Mouse (Mus musculus): Measurements from ENCODE around the gene Cldn7.

The Cldn7 gene

DNA sequence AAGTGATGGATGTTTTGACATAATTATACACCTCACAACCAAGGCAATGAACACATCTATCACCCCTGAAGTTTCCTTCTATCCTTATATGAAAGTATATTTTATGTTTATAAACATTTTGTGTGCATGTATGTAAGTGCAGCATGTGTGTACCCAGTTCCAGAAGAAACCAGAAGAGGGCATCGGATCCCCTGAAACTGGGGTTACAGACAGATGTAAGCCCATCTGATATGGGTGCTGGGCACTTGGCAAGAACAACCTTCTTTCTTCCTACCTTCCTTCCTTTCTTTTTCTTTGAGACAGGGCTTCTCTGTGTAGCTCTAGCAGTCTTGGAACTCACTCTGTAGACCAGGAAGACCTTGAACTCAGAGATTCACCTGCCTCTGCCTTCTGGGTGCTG is 8.4 kb upstream of the Cldn7 start:
- in situ Hi-C loops (cut with MboI, MseI) = no loop called here

DNA sequence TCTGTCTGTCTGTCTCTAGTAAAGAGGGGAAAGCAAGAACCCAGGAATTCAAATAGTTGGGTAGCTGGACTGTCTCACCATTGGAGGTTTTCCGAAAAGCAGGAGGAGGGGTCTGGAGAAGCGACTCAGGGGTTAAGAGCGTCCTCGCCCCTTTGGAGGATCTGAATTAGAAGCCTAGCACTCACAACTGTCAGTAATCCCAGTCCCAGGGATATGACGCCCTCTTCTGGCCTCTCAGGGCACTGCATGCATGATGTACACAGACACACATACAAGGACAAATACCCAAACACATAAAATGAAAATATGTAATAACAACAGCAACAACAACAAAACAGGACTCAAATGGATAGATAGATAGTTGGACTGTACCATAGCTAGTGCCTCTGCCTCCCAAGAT is 4.0 kb upstream of the Cldn7 start:
- in situ Hi-C loops (cut with MboI, MseI) = no loop called here

DNA sequence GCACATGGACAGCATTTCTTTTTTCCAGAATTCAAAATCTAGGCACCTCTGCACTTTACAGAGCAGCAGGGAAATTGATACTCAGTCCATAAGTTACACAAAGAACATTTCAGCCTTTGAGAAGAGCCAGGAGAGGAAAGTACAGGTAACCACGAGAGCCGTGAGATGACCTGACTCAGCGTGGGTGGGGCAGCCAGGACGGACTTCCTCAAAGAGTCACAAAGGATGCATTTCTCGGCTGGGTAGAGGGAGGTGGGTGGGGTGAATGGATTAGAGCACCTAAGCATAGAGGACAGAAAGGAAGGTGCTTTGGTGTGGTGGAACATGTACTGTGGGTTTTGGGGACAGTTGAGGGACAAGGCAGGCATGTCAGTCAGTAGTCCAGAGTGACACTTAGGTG is 2.7 kb upstream of the Cldn7 start:
- in situ Hi-C loops (cut with MboI, MseI) = no loop called here

DNA sequence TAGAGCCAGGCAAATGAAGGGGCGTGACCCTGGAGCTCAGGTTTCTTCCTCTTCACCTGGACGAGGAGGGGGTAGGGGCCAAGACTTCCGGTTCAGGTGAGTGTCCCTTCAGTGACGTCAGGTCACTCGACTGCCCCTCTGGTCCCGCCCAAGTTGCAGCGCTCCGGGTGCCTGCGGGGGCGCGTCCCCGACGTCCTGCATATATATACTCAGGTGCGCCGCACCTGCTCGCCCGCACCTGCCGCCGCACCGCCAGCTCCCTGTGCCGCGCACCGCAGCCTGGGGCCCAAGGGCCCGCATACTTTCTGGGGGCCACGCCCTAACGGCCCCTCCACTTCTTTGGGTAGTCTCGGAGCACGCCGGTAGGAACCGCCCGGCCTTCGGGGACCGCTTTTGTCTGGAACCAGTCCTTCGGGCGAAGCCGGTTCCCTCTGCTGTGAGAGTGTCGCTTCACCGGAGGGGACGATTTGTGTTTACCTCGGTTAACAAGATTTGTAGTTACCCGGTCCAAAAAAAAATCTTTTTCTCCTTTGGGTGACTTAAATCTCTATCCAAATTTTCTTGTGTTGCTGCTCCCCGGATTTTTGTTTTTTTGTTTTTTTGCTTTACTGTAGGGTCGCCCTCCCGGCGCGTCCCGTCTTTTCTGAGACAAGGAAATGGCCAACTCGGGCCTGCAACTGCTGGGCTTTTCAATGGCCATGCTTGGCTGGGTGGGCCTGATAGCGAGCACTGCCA is 859 bp downstream of the Cldn7 start:
- in situ Hi-C loops (cut with MboI, MseI) = no loop called here

DNA sequence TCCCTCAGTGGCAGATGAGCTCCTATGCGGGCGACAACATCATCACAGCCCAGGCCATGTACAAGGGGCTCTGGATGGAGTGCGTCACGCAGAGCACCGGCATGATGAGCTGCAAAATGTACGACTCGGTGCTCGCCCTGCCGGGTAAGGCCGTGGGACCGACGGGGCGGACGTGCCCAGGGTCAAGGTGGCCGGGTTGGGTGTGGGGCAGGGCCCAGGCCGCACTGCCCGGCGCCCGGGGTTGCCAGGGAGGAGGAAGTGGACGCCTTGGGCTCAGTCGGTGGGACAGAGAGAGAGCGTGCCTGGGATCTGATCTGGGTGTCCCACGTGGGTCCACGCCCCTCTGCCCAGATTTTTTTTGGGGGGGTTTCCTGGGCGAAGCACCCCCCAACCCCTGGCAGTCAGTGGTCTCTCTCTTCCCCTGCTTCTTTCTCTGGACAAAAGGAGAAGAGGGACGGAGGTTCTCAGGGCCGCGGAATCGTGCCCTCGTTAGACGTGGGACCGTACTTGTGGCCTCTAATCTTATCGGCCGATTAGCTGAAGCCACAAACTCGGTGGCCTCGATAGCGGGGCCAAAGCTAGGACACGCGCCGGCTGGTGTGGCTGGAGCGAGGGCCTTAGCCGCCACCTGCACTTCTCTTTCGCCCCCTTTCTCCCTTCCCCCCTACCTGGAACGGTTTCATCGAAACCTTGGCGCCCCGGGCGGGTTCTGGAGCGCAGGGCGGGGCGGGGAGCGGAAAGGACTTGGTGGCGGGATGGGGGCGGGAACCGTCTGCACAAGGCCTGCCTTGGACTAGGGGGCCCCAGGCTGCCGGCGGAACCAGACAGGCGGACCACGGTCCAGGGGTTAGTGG is 1.7 kb downstream of the Cldn7 start:
- in situ Hi-C loops (cut with MboI, MseI) = no loop called here

DNA sequence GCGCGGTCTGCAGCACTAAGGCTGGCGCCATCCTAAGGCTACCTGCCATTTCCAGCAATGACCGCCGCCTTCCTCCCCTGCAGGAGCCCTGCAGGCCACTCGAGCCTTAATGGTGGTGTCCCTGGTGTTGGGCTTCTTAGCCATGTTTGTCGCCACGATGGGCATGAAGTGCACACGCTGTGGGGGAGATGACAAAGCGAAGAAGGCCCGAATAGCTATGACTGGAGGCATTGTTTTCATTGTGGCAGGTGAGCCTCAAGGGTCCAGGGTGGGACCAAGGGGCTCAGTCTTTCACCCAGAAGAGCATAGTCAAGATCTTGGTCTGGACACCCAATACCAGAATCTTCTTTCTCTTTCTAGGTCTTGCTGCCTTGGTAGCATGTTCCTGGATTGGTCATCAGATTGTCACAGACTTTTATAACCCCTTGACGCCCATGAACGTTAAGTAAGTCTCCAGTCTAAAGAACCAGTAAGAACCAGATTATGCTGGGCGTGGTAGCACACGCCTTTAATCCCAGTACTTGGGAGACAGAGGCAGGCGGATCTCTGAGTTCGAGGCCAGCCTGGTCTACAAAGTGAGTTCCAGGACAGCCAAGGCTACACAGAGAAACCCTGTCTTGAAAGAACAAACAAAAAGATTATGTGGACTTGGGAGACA is 2.4 kb downstream of the Cldn7 start:
- in situ Hi-C loops (cut with MboI, MseI) = no loop called here

DNA sequence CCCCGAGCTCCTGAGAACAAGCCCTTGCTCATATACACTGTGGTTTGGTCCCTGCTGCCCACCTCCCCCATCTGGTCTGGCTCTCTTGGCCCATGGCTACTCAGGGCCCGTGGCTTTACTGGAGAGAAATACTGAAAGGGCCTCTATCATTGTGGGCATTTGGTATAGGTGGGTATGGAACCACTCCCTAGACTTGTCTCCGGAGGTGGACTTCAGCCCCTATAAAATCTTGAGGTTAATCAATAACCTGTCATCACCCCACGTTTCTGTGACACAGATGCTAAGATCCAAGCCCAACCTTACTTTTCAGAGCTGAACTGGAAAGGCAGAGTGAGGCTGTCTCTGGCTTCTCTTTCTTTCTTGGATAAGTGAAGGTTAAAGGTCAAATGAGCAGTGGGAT is 4.2 kb downstream of the Cldn7 start:
- in situ Hi-C loops (cut with MboI, MseI) = no loop called here

DNA sequence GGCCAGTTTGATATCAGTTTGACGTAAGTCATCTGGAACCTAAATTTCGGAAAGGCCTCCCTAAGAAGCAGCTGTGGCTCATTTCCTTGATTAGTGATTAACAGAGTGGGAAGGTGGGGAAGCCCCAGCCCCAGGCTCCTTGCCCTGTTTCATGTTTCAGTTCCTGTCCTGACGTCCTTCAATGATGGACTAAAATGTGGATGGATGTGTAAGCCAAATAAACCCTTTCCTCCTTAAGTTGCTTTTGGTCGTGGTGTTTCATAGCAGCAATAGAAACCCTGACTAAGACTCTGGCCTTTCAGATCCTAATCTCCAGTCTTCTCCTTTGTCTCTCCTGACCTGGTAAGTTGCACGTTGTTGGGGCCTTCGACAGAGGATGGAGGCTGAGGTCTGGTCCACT is 5.6 kb downstream of the Cldn7 start:
- in situ Hi-C loops (cut with MboI, MseI) = no loop called here

DNA sequence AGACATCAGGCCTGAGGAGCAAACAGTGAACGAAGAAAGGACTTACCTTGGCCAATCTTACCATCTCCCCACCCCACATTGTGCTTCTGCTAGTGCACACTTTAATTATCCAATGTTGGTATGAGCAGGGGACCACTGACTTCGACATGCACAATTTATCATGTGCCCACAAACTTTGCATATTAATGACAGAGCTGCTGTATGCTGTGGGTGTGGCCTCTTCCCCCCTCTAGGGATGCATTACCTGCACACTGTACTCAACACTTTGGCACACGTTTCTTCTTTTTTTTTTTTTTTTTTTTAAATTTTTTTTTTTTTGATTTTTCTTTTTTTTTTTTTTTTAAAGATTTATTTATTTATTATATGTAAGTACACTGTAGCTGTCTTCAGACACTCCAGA is 6.2 kb downstream of the Cldn7 start:
- in situ Hi-C loops (cut with MboI, MseI) = no loop called here

DNA sequence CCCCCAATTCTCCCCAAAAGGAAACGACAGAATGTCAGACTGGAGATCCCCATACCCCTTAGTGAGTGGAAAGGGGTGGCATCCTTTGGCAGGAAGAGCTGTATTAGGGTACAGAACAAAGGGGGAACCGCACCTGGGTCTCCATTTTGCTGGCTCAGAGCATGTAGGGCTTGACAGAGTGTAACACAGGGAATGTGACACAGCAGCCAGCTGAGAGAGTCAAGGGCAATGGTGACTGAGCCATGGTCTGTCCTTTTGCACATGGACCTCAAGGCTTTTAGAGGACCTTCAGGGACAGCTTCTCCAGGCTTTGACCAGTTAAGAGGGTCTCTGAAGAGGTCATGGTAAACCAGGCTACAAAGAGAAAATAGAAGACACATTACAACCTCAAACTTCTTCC is 10.3 kb downstream of the Cldn7 start:
- in situ Hi-C loops (cut with MboI, MseI) = no loop called here

DNA sequence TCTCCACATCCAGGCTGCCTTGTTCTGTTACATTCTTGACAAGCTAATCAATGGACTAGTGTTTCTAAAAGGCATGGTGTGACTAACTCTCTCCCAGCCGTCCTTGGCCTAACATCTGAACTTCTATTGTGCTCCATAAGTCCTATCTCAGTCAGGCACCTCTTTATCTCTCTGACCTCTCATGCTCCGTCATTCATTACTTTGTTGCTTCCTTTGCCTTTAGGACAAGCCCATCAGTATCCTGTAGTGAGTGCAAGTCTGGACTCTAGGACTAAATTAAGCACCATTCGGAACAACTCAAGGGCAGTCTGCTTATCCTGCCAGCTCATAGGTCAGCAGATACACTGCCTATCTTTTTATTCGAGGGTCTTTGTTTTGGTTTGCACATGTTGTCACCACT is 11.7 kb downstream of the Cldn7 start:
- in situ Hi-C loops (cut with MboI, MseI) = no loop called here

DNA sequence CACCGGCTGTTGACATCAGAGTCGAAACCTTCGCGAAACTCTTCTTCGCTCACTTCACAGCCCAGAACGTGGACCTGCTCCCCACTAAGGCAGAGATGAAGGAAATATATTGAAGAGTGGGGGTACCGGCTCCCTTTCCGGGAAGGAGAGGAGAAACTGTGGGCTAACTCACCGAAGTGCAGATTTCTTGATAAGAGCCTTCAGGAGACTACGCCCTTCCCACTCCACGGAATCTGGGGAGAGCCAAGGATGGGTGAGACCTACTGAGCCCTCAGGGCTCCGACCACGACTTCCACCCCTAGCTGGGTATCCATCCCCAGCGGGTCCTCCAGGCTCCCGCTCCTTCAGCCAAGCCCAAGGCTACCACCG is 15.2 kb downstream of the Cldn7 start:
- in situ Hi-C loops (cut with MboI, MseI) = no loop called here

DNA sequence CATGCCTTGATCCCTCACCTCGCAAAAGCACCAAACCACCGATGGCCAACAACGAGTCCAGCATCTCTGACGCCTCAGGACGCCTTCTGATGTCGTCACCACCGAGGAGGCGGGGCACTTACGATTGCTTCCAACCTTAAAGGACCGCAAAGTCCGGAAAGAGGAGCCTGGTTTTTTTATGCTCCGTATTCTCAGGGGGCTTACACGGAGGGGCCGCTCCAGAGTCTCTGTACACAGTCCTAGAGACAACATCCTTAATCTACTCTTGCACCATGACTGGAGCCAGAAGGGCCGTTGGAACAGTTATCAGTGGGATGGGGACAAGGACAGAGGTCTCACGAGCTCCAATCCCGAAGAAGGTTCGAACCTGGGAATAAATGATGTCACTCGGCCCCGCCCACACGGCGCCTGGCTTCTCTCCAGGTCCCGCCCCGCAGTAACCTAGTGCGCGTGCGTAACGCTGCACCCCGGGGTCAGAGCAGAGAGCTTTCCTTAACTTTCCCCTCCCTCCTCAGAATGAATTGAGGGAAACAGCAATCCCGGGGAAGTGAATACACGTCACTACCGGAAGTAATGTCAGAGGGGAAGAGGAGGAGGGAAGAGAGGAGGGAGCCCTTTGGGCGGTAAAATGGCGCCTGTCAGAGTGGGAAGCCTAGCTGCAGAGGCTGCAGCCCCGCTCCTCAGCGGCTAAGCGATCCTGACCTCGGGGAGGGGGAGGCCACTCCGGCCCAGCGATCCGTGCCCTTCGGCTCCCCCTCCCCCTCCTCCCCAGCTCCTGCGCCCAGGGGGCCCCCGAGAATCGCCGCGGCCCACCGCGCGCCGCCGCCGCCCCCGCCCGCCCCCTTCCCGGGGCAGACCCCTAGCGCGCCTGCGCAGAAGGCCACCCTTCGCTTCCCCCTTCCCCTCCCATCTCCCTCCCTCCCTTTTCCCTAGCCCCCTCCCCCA is 15.9 kb downstream of the Cldn7 start:
- in situ Hi-C loops (cut with MboI, MseI) = no loop called here

DNA sequence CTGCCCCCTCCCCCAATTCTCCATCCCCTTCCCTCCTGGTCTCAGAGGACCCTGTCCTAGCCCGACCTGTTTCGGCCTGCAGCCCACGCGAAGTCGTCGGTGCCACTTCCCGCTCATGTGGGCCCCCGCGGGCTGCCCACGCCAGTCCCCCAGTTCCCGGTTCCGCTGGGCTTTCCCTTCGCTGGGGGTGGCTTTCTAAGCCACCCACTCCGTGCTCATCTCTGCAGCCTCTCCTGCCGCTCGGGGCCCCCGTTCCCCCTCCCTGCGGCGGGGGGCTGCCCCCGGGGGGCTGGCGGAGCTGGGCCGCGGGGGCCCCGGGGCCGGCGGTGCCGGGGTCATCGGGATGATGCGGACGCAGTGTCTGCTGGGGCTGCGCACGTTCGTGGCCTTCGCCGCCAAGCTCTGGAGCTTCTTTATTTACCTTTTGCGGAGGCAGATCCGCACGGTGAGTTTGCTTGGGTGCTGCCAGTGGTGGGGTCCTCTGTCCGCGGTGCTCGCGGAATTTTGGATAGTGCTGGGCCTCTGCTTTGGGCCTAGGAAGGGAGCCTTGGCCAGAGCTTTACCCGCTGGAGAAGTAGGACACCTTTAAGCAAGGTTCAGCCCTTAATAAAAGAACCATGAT is 16.7 kb downstream of the Cldn7 start, which contains the start of gene Ctdnep1:
Ctdnep1 (plus strand) TSS at position 16 of the 622 bp plus-strand sequence.
- in situ Hi-C loops (cut with MboI, MseI) = no loop called here

DNA sequence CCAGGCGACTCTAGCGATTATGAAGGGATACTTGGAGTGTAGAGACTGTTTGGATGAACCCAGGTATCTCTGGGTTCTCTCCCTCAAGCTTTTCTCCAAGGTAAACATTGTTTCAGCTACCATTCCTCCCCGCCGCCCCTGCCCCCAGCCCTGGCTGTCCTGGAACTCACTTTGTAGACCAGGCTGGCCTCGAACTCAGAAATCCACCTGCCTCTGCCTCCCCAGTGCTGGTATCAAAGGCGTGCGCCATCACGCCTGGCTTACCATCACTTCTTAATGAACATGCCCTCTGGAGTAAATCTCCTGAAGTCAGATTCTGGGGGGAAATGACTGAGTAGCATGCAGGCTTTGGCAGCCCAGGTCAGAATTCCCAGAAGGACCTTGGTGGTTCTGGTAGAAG is 17.6 kb downstream of the Cldn7 start, which contains the start of gene Elp5:
Elp5 (minus strand) TSS at position 293 of the 400 bp plus-strand sequence.
- in situ Hi-C loops (cut with MboI, MseI) = no loop called here

DNA sequence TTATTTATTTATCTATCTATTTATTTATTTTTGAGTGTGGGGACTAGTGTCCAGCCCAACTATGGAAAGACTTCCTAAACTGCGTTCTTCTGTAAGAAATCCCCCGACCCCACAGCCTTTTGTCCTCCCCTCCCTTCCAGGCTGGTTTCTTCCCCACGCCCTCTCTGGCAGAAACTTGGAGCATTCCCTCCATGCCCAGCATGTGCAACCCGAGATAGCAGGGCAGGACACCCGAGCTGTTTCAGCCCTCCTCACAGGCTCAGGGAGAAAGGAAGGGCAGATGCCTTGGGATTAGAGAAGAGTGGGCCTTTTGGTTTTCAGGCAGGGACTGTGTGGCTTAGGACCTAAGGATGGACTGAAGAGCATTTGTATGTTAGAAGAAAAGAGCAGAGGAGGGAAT is 18.3 kb downstream of the Cldn7 start:
- in situ Hi-C loops (cut with MboI, MseI) = no loop called here

DNA sequence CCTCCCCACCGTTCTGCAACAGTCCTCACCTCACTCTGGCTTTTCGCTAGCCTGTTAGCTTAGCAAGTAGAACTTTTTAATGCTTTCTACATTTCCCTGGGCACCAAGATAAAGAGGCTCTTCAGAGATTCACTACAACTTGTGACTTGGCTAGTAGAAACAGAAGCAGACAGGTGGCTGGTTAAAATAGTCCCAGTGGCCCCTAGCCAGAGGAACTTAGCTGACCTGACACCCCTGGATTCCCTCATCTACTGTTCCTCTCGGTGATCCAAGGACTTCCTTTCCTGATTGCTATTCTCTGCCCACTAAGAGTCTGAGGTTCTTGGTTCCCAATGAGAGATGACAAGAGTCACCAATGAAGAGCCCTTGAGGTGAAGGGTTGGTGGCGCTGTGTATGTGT is 18.8 kb downstream of the Cldn7 start:
- in situ Hi-C loops (cut with MboI, MseI) = no loop called here

DNA sequence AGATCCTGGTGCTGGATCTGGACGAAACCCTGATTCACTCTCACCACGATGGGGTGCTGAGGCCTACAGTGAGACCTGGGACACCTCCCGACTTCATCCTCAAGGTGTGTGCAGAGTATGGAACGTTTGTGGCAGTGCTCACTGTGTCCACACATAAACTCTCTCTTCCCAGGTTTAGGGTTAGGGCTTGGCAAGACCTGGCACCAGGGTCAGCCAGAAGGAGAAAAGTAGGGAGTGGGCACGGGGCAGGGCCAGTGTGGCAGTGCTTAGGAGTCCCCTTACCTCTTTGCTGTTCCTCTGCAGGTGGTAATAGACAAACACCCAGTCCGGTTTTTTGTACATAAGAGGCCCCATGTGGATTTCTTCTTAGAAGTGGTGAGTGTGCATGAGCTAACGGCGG is 19.9 kb downstream of the Cldn7 start:
- in situ Hi-C loops (cut with MboI, MseI) = no loop called here

DNA sequence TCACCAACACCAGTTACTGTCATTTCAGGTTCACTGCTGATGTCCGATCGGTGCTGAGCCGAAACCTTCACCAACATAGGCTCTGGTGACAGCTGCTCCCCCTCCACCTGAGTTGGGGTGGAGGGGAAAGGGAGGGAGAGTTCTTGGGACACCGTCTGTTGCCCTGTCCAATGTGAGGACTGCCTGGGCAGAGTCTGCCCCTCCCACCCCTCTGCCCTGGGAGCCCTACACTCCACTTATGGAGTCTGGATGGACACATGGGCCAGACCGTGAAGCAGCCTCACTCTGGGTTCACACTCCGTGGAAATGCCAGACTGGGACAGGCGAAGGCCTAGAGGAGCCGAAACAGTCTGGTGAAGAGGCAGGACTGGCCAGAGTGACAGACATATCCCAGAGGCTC is 25.4 kb downstream of the Cldn7 start:
- in situ Hi-C loops (cut with MboI, MseI) = loop anchor here (10.0 kb wide), 1 partner anchor 895 kb away; the partner anchor contains the start of gene Per1

DNA sequence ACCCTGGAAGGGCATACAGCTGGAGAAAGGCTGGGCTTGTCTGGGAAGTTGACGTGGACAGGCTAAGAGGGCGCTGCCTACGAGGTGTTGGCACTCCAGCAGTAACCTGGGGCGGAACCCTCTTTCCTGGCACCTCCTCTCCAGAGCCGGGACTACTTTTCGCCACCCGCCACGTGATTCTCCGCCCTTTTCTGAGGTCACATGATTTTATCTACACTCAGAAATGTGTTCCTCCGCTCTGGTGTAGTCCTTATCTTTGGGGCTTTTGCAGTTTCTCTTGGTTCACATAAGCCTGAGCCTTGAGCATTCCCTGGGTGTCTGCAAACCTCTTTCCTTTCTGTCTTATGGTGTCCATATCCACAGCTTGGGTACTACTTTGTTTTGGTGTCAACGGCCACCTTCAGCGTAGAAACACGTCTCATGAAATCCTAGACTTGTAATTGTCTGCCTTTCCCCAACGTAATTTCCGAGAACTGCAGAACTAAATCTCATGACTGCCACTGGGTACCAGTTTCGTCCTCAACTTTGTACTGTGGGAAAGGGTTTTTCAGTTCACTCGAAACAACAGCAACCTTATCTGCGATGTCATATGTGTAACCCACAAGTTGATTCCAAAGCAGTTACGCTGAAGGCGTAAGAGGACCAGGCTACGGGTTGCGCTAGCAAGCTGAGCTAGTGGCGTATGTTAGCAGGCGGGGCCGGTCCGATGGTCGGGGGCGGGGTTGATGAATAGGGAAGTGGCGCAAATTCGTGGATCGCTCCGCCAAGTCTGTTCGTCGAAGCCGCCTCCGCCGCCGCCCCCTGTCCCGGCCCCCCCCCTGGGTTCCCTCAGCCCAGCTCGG is 26.5 kb downstream of the Cldn7 start, which contains the start of gene Gabarap:
Gabarap (plus strand) TSS at position 294 of the 842 bp plus-strand sequence.
- in situ Hi-C loops (cut with MboI, MseI) = loop anchor here (10.0 kb wide), 1 partner anchor 896 kb away; the partner anchor contains the start of gene Per1
